Mouse (Mus musculus) T-helper 1 cell (primary cell): ENCODE measurements around the gene Irx1.

Source experiments
- in situ Hi-C: fragments of 300-600 bp; cut with MboI, MseI; formaldehyde crosslinking; loops from one replicate; pipeline ENCODE4 v1.15.1; 2025; ENCODE audit warnings: high pct_unique_total_duplicates

Irx1 gene

GRCm38 (mm10) chr13:71951966-71952365 lies 11.6 kb downstream of the Irx1 start:
- in situ Hi-C loops = loop anchor here (10.0 to 25.0 kb wide), 2 partner anchors 673 to 1310 kb away; partner anchors contain the start of genes Irx2 and Irx4

- in situ Hi-C loops = loop anchor here (10.0 to 25.0 kb wide), 2 partner anchors 675 to 1312 kb away; partner anchors contain the start of genes Irx2 and Irx4
Observed at GRCm38 (mm10) chr13:71949859-71950258, 13.7 kb downstream of the Irx1 start.

- in situ Hi-C loops = no loop called here
Observed at GRCm38 (mm10) chr13:71910361-71910760, 53.2 kb downstream of the Irx1 start.
